Mouse (Mus musculus) liver, adult (tissue): ENCODE measurements at regions not wholly inside any gene's neighbourhood (a gene's known extent, or its start where the extent isn't known, plus 50 kb on each side); places are given as distances from the start of the nearest gene placed in this dataset.

Experiments
- GATA4 ChIP-seq: IDR thresholded peaks from 2 replicates; pipeline ENCODE4 v1.6.1; 2014; ENCODE audit warnings: mild to moderate bottlenecking, low read length; ENCODE audit not compliant: insufficient replicate concordance

GRCm38 (mm10) chr4:153321085-153321484 lies 161.5 kb downstream of the Ajap1 start:
- no peak for TF ChIP-seq GATA4

- TF ChIP-seq GATA4: no peak
Measured at GRCm38 (mm10) chr4:153320602-153321001, 162.0 kb downstream of the Ajap1 start.

- no peak for TF ChIP-seq GATA4
Measured at GRCm38 (mm10) chr4:153316964-153317724, 165.5 kb downstream of the Ajap1 start.

- TF ChIP-seq GATA4: no peak
Measured at GRCm38 (mm10) chr4:153316519-153316918, 166.1 kb downstream of the Ajap1 start.

- no peak for TF ChIP-seq GATA4
Measured at GRCm38 (mm10) chr4:153313961-153314360, 168.7 kb downstream of the Ajap1 start.

GRCm38 (mm10) chr4:153311574-153311973 lies 171.0 kb downstream of the Ajap1 start:
- no peak for TF ChIP-seq GATA4

- TF ChIP-seq GATA4: no peak
Measured at GRCm38 (mm10) chr4:153310641-153311040, 172.0 kb downstream of the Ajap1 start.

GRCm38 (mm10) chr4:153303521-153303920 lies 179.1 kb downstream of the Ajap1 start:
- TF ChIP-seq GATA4: no peak

- TF ChIP-seq GATA4: no peak
Measured at GRCm38 (mm10) chr4:153302855-153303254, 179.8 kb downstream of the Ajap1 start.

GRCm38 (mm10) chr4:153298277-153298676 lies 184.3 kb downstream of the Ajap1 start:
- no peak for TF ChIP-seq GATA4

GRCm38 (mm10) chr4:153294828-153295227 lies 187.8 kb downstream of the Ajap1 start:
- TF ChIP-seq GATA4: no peak

- no peak for TF ChIP-seq GATA4
Measured at GRCm38 (mm10) chr4:153293137-153293536, 189.5 kb downstream of the Ajap1 start.

- TF ChIP-seq GATA4: no peak
Measured at GRCm38 (mm10) chr4:153288362-153288761, 194.2 kb downstream of the Ajap1 start.

- TF ChIP-seq GATA4: no peak
Measured at GRCm38 (mm10) chr4:153284209-153284608, 198.4 kb downstream of the Ajap1 start.

GRCm38 (mm10) chr4:153276571-153276970 lies 206.0 kb downstream of the Ajap1 start:
- no peak for TF ChIP-seq GATA4

- no peak for TF ChIP-seq GATA4
Measured at GRCm38 (mm10) chr4:153271376-153271775, 211.2 kb downstream of the Ajap1 start.

- no peak for TF ChIP-seq GATA4
Measured at GRCm38 (mm10) chr4:153263216-153263805, 219.3 kb downstream of the Ajap1 start.

GRCm38 (mm10) chr4:153260941-153261557 lies 221.6 kb downstream of the Ajap1 start:
- TF ChIP-seq GATA4: no peak
